Mouse (Mus musculus) liver, adult 2 months (tissue): ENCODE data around the gene Hpcal1. TPM values are rescaled to one million over a fixed set of nuclear protein-coding genes. Genes with fewer than 3 reads are reported as not detected.

Source experiments
- DNase-seq: peaks from one replicate; pipeline ENCODE4 v3.0.0-alpha.2; 2011; ENCODE audit warnings: low read depth, low spot score; ENCODE audit errors: extremely low read depth
- H3K27ac ChIP-seq: fragments of 200-500 bp; replicated peaks from 2 replicates; pipeline ENCODE4 v1.5.1; 2012; ENCODE audit warnings: low read depth, mild to moderate bottlenecking, control low read depth, inconsistent platforms, low read length; ENCODE audit not compliant: insufficient read depth
- H3K27me3 ChIP-seq: fragments of 200-500 bp; 2 replicates; pipeline ENCODE4 v1.6.1; 2012; ENCODE audit warnings: mild to moderate bottlenecking, moderate library complexity, low read length, inconsistent platforms; ENCODE audit not compliant: control insufficient read depth, insufficient read depth
- H3K36me3 ChIP-seq: fragments of 200-500 bp; 2 replicates; pipeline ENCODE4 v1.6.1; 2012; ENCODE audit warnings: low read length, inconsistent platforms; ENCODE audit not compliant: control insufficient read depth, insufficient read depth
- H3K4me1 ChIP-seq: fragments of 200-500 bp; 2 replicates; pipeline ENCODE4 v1.6.1; 2011; ENCODE audit warnings: low read length; ENCODE audit not compliant: control insufficient read depth, insufficient read depth
- H3K4me3 ChIP-seq: fragments of 200-500 bp; 2 replicates; pipeline ENCODE4 v1.5.1; 2011; ENCODE audit warnings: low read depth, mild to moderate bottlenecking, control low read depth, low read length, moderate library complexity; ENCODE audit not compliant: insufficient read depth
- H3K79me2 ChIP-seq: fragments of 200-500 bp; 2 replicates; pipeline ENCODE4 v1.6.1; 2012; ENCODE audit warnings: inconsistent platforms, mild to moderate bottlenecking, low read length, moderate library complexity; ENCODE audit not compliant: control insufficient read depth, insufficient read depth
- H3K9ac ChIP-seq: fragments of 200-500 bp; 2 replicates; pipeline ENCODE4 v1.6.1; 2012; ENCODE audit warnings: low read depth, mild to moderate bottlenecking, control low read depth, inconsistent platforms, low read length
- CTCF ChIP-seq: fragments of 200-500 bp; IDR thresholded peaks from 2 replicates; pipeline ENCODE4 v1.5.1; 2011; ENCODE audit warnings: low read depth, low read length, control low read depth
- POLR2A ChIP-seq: fragments of 200-500 bp; IDR thresholded peaks from 2 replicates; pipeline ENCODE4 v1.6.1; 2011; ENCODE audit warnings: low read length, control low read depth; ENCODE audit not compliant: insufficient read depth; ENCODE audit errors: extremely low read depth
- WGBS: fragments of 180-500 bp; shearing (Covaris S2); methylation state at CpG from one replicate; pipeline ENCODE4 v1.1.7; 2018; 5-methylcytosine and 5-hydroxymethylcytosine counted together
- polyA plus RNA-seq: library from polyadenylated mRNA; depleted of rRNA; stranded (reverse); fragments of >200 nt; gene quantifications from 2 replicates; pipeline ENCODE4 v1.2.3, GENCODE M21; 2012
- total RNA-seq: library from RNA; depleted of rRNA; stranded (reverse); fragments of >200 nt; gene quantifications from 2 replicates; pipeline ENCODE4 v1.2.3, GENCODE M21; 2014

Gene Hpcal1
- total and polyA plus RNA-seq, 2 experiments: 8.5 to 23.2 TPM

GRCm38 (mm10) chr12:17712571-17712970 lies 21.9 kb downstream of the Hpcal1 start:
- Histone ChIP-seq H3K4me1 (peaks cover 26% of the 10 kb centered on the region), H3K9ac (no peak overlapping the region), H3K79me2 (peaks cover 39% of the 10 kb centered on the region), H3K36me3 (no peaks in the 10 kb centered on the region), H3K27ac (no peak overlapping the region), H3K4me3 (no peak overlapping the region), H3K27me3 (no peaks in the 10 kb centered on the region)
- WGBS: 89% methylated on average over 1 of the region's 1 CpGs
- TF ChIP-seq CTCF (no peak), POLR2A (no peak)
- DNase-seq: peak; percentile 24

DNA sequence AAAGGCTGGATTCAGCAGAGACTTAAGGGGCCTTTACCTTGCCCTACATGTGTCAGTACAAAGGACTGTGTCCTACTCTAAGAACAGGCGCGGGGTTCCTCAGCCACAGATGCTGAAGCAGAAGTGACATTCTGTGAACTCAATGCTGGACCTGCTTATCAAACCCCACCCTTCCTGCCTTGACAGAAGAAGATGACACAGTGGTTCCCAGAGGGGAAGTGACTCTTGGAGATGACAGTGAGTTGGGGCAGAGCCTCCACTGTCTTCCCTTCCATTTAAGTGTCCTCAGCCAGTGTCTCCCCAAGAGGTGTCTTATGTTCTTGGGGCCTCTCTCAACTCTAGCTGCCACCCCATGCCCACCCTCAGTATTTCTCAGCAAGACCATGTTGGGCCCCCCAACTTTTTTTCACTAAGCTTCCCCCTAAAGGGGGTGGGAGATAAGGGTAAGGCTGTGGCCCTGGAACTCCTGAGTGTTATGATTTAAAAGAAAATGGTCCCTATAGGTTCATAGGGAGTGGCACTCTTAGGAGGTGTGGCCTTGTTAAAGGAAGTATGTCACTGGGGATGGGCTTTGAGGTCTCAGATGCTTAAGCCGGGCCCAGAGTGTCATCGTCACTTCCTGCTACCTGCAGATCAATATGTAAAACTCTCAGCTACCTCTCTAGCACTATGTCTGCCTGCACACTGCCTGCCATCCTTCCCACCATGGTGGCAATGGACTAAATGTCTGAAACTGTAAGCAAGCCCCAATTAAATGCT lies 25.2 kb downstream of the Hpcal1 start:
- no peak for TF ChIP-seq POLR2A
- no peak for TF ChIP-seq CTCF
- H3K4me1 ChIP-seq: peaks cover 13% of the 10 kb centered on the region
- H3K27ac ChIP-seq: no peak overlapping the region
- DNase-seq: no peak
- no peaks in the 10 kb centered on the region for H3K27me3 ChIP-seq
- 82% methylated on average over 4 of the region's 4 CpGs for WGBS
- H3K4me3 ChIP-seq: no peak overlapping the region
- no peak overlapping the region for H3K9ac ChIP-seq
- H3K79me2 ChIP-seq: peaks cover 30% of the 10 kb centered on the region
- H3K36me3 ChIP-seq: no peaks in the 10 kb centered on the region

DNA sequence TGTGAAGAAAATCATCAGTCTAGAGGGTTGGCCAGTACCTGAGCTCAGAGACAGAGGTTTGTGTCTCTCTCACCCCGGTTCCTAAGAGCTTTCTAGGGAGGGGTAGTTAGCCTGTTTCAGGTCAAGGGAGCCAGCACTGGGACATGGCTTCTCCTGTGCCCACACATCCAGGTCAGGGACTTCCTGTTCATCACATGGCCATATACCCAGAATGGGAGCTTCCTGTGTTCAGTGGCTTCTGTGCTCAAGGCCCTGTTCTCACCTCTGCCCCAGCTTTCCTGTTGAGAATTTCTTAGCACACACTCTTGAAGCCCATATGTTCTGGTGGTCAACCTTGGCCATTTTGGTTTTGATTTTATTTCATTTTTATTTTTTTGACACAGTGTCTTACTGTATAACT lies 26.6 kb downstream of the Hpcal1 start:
- TF ChIP-seq CTCF: no peak
- TF ChIP-seq POLR2A: no peak
- Histone ChIP-seq H3K9ac (no peak overlapping the region), H3K36me3 (no peaks in the 10 kb centered on the region), H3K79me2 (peaks cover 25% of the 10 kb centered on the region), H3K27ac (no peak overlapping the region), H3K4me1 (peaks cover 4% of the 10 kb centered on the region), H3K27me3 (no peaks in the 10 kb centered on the region), H3K4me3 (no peak overlapping the region)
- 77% methylated on average over 1 of the region's 1 CpGs for WGBS
- no peak for DNase-seq

GRCm38 (mm10) chr12:17718146-17718545 lies 27.5 kb downstream of the Hpcal1 start:
- 77% methylated on average over 6 of the region's 6 CpGs for WGBS
- H3K4me1 ChIP-seq: peaks cover 4% of the 10 kb centered on the region
- no peak overlapping the region for H3K4me3 ChIP-seq
- H3K9ac ChIP-seq: no peak overlapping the region
- TF ChIP-seq CTCF (no peak), POLR2A (no peak)
- H3K27ac ChIP-seq: no peak overlapping the region
- no peaks in the 10 kb centered on the region for H3K36me3 ChIP-seq
- peaks cover 24% of the 10 kb centered on the region for H3K79me2 ChIP-seq
- DNase-seq: no peak
- no peaks in the 10 kb centered on the region for H3K27me3 ChIP-seq

DNA sequence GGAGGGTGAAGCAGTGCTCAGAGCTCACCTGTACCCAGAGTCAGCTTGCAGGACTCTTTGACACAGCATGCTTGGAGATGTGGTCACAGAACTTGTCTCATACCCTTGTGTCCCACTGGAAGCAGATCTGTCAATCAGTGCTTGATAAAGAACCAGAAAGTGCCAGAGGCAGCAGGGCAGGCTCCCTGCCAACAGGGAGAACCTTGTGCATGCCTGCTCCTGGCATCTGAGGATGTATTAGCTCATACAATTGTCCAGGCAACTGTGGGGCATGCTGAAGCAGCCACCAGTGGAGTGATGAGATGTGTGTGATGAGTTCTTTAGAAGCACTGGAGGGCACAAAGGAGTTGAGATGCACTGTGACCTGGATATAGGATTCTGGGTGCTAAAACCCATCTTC lies 30.4 kb downstream of the Hpcal1 start:
- no peak overlapping the region for H3K4me3 ChIP-seq
- H3K36me3 ChIP-seq: no peaks in the 10 kb centered on the region
- H3K27ac ChIP-seq: no peak overlapping the region
- DNase-seq: no peak
- no peaks in the 10 kb centered on the region for H3K27me3 ChIP-seq
- H3K9ac ChIP-seq: no peak overlapping the region
- peaks cover 15% of the 10 kb centered on the region for H3K79me2 ChIP-seq
- TF ChIP-seq POLR2A (no peak), CTCF (no peak)
- peaks cover 2% of the 10 kb centered on the region; the same call in 1 of the 2 replicates for H3K4me1 ChIP-seq
